In the genomic region with DNA sequence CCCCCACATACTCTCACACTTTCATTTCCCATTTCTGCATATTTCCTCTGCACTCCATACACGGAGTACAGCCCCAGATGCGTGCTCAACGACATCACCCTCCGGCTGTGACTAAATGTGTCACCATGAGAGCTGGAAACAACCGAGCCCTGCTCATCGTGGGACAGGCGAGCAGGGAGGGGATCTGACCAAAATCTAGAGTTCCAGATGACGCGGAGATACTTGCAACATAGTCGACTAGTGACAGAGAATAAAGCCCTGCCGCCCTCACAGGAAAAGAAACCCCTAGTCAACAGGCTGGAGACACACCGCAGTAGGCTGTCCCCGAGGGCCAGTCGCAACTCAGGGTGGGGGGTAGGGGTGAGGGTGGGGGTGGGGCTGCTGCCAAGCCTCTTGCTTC, we compare ENCODE assay signal across 7 mouse cellular contexts.
DNase-seq lines count a peak whose midpoint lies in the region; ATAC-seq lines count a peak whose summit lies in the region.

No protein-coding gene starts in this region.

- peak; percentile 54 for ATAC-seq in activated CD4-positive, CD25-positive, alpha-beta regulatory T cell, adult 4 months
- ATAC-seq in embryonic facial prominence, embryonic 14.5 days (ENCODE audit: low read depth), result no peak
- ATAC-seq in hindbrain, embryonic 12.5 days (ENCODE audit: low FRiP score), result no peak
- peak; percentile 28; the same call in 1 of the 2 replicates for ATAC-seq in liver, embryonic 16.5 days (ENCODE audit: low read depth)

- H3K9ac ChIP-seq in embryonic facial prominence, embryonic 14.5 days (ENCODE audit: low read depth, low read length), result peak overlapping the region; percentile 37; the same call in 1 of the 2 replicates
- H3K9ac ChIP-seq in hindbrain, embryonic 12.5 days, result no peak overlapping the region
- no peak overlapping the region; the same call in 1 of the 2 replicates for H3K9ac ChIP-seq in liver, embryonic 16.5 days (ENCODE audit: low read depth, low read length)

- peak; percentile 44 for DNase-seq in embryonic facial prominence, embryonic 14.5 days (ENCODE audit: low spot score)
- DNase-seq in natural killer cell, adult 2 months (ENCODE audit: low spot score in 2 of 2), result peak; percentile 88 to 89
- DNase-seq in right cerebral cortex, postnatal 36 days (ENCODE audit: low spot score in 2 of 2), result no peak
- no peak for DNase-seq in left cerebral cortex, adult 8-10 months (ENCODE audit: low spot score in 2 of 2)

- H3K4me2 ChIP-seq in embryonic facial prominence, embryonic 14.5 days (ENCODE audit: low read depth, low read length), result peak overlapping the region; percentile 64
- H3K4me2 ChIP-seq in hindbrain, embryonic 12.5 days (replicated peaks), result peak overlapping the region; percentile 43
- H3K4me2 ChIP-seq in liver, embryonic 16.5 days (ENCODE audit: low read depth, low read length), result peak overlapping the region; percentile 78

- peaks cover 30% of the 10 kb centered on the region for H3K27me3 ChIP-seq in embryonic facial prominence, embryonic 14.5 days (replicated peaks; ENCODE audit: control insufficient read depth, insufficient read depth, low read length)
- peaks cover 41% of the 10 kb centered on the region for H3K27me3 ChIP-seq in hindbrain, embryonic 12.5 days
- H3K27me3 ChIP-seq in liver, embryonic 16.5 days (ENCODE audit: control insufficient read depth, insufficient read depth, low read depth, low read length), result peaks cover 4% of the 10 kb centered on the region

- peak overlapping the region; percentile 29 for H3K4me3 ChIP-seq in embryonic facial prominence, embryonic 14.5 days (ENCODE audit: low read depth, low read length)
- no peak overlapping the region; the same call in 1 of the 2 replicates for H3K4me3 ChIP-seq in hindbrain, embryonic 12.5 days
- peak overlapping the region; percentile 55 for H3K4me3 ChIP-seq in liver, embryonic 16.5 days (ENCODE audit: low read depth, low read length)

- WGBS in embryonic facial prominence, embryonic 14.5 days, result 5% methylated on average over 14 of the region's 14 CpGs
- WGBS in hindbrain, embryonic 12.5 days, result 14% methylated on average over 14 of the region's 14 CpGs
- WGBS in liver, embryonic 16.5 days (ENCODE audit: insufficient replicate concordance), result under 1% methylated on average over 14 of the region's 14 CpGs

- H3K4me1 ChIP-seq in embryonic facial prominence, embryonic 14.5 days (ENCODE audit: control insufficient read depth, insufficient read depth, low read length), result 0 out of 2 replicates have a peak, but pooled peaks cover 5% of the 10 kb centered on the region
- H3K4me1 ChIP-seq in hindbrain, embryonic 12.5 days, result peaks cover 12% of the 10 kb centered on the region
- peaks cover 16% of the 10 kb centered on the region for H3K4me1 ChIP-seq in liver, embryonic 16.5 days (ENCODE audit: control insufficient read depth, low read depth, low read length)

- no peak overlapping the region for H3K27ac ChIP-seq in embryonic facial prominence, embryonic 14.5 days (replicated peaks; ENCODE audit: low read depth, low read length)
- no peak overlapping the region for H3K27ac ChIP-seq in hindbrain, embryonic 12.5 days
- peak overlapping the region; percentile 57 for H3K27ac ChIP-seq in liver, embryonic 16.5 days (ENCODE audit: low read length)

- H3K9me3 ChIP-seq in embryonic facial prominence, embryonic 14.5 days (ENCODE audit: control insufficient read depth, low read length), result no peaks in the 10 kb centered on the region
- H3K9me3 ChIP-seq in hindbrain, embryonic 12.5 days (replicated peaks), result no peaks in the 10 kb centered on the region
- H3K9me3 ChIP-seq in liver, embryonic 16.5 days (replicated peaks; ENCODE audit: control insufficient read depth, low read length), result no peaks in the 10 kb centered on the region

- H3K36me3 ChIP-seq in embryonic facial prominence, embryonic 14.5 days (ENCODE audit: control insufficient read depth, insufficient read depth, low read length), result no peaks in the 10 kb centered on the region
- no peaks in the 10 kb centered on the region for H3K36me3 ChIP-seq in hindbrain, embryonic 12.5 days
- H3K36me3 ChIP-seq in liver, embryonic 16.5 days (ENCODE audit: control insufficient read depth, insufficient read depth), result no peaks in the 10 kb centered on the region

Comparison
In these comparisons a context has a peak if more than half of its experiments do, and no peak if none do; other contexts are left out.
1. ATAC-seq: peak in activated CD4-positive, CD25-positive, alpha-beta regulatory T cell, adult 4 months (single experiment) and liver, embryonic 16.5 days (single experiment); none in embryonic facial prominence, embryonic 14.5 days (single experiment) and hindbrain, embryonic 12.5 days (single experiment).
2. DNase-seq: peak in embryonic facial prominence, embryonic 14.5 days (single experiment) and natural killer cell, adult 2 months (2 of 2); none in right cerebral cortex, postnatal 36 days (0 of 2) and left cerebral cortex, adult 8-10 months (0 of 2).
3. Peak in every context shown above with its lines, with median percentiles within 50 percentile points of each other: H3K4me2 ChIP-seq.